Mouse (Mus musculus): ENCODE results near the gene 1600014C23Rik. TPM values are rescaled to one million over a fixed set of nuclear protein-coding genes. Genes with fewer than 3 reads are reported as not detected.

1600014C23Rik gene
- total and polyA plus RNA-seq, 3 experiments: 0.81 to 2.7 TPM; not detected in 1

GRCm38 (mm10) chr17:45735382-45736310, 2.0 kb upstream of the 1600014C23Rik start:
- Histone ChIP-seq H3K36me3 (ENCODE audit: control insufficient read depth in 1 of 2, insufficient read depth in 2 of 2, low read length in 2 of 2) (0 out of 4 replicates have a peak, but pooled peaks cover 0 to 2% of the 10 kb centered on the region in 2 experiments), H3K27ac (ENCODE audit: control insufficient read depth, low read depth, low read length) (peak overlapping the region; percentile 60), H3K4me3 (ENCODE audit: control insufficient read depth in 1 of 2, insufficient read depth in 1 of 2, low read depth in 2 of 2, low read length in 2 of 2) (peak overlapping the region; percentile 60 to 82), H3K9ac (ENCODE audit: control insufficient read depth, low read depth, low read length, poor library complexity, severe bottlenecking) (peak overlapping the region; percentile 77), H3K4me1 (ENCODE audit: control insufficient read depth in 1 of 2, insufficient read depth in 2 of 2, low read length in 2 of 2) (peaks cover 2 to 22% of the 10 kb centered on the region in 2 experiments), H3K9me3 (replicated peaks; ENCODE audit: insufficient read depth, low read length) (no peaks in the 10 kb centered on the region), H3K79me2 (ENCODE audit: control insufficient read depth, insufficient read depth, low read length, poor library complexity) (peaks cover 2% of the 10 kb centered on the region; the same call in 1 of the 2 replicates), H3K27me3 (ENCODE audit: control insufficient read depth in 1 of 2, insufficient read depth in 2 of 2, low read length in 2 of 2) (no peaks in the 10 kb centered on the region)
- peak; percentile 92 for DNase-seq (ENCODE audit: low read depth, low spot score)
- TF ChIP-seq BHLHE40 (IDR thresholded peaks at IDR 0.05; ENCODE audit: borderline replicate concordance, low read depth, low read length): no peak
- peak; percentile 60 for TF ChIP-seq RAD21 (IDR thresholded peaks at IDR 0.05; ENCODE audit: low read depth, low read length)
- peak; percentile 40; the same call in 1 of the 2 replicates for TF ChIP-seq ETS1 (IDR thresholded peaks at IDR 0.05; ENCODE audit: low read depth, low read length)
- TF ChIP-seq USF2 (IDR thresholded peaks at IDR 0.05; ENCODE audit: borderline replicate concordance in 1 of 2, insufficient read depth in 1 of 2, low read depth in 1 of 2, low read length in 2 of 2): no peak
- TF ChIP-seq ELF1 (IDR thresholded peaks at IDR 0.05; ENCODE audit: low read depth, low read length): no peak
- TF ChIP-seq CHD2 (IDR thresholded peaks at IDR 0.05; ENCODE audit: low read length): no peak
- TF ChIP-seq MAZ (IDR thresholded peaks at IDR 0.05; ENCODE audit: low read depth, low read length): peak; percentile 83; the same call in 1 of the 2 replicates
- no peak for TF ChIP-seq UBTF (IDR thresholded peaks at IDR 0.05; ENCODE audit: borderline replicate concordance, insufficient read depth, low read depth, low read length)
- TF ChIP-seq ZKSCAN1 (IDR thresholded peaks at IDR 0.05; ENCODE audit: low read depth, low read length): no peak
- no peak for TF ChIP-seq TAL1 (IDR thresholded peaks at IDR 0.05; ENCODE audit: low read length)
- no peak for TF ChIP-seq JUND (IDR thresholded peaks at IDR 0.05; ENCODE audit: low read depth, low read length)
- no peak for TF ChIP-seq GABPA (IDR thresholded peaks at IDR 0.05; ENCODE audit: low read depth, low read length)
- TF ChIP-seq MEF2A (IDR thresholded peaks at IDR 0.05; ENCODE audit: extremely low read depth, insufficient replicate concordance, low read depth, low read length, poor library complexity, severe bottlenecking): no peak
- no peak for TF ChIP-seq MXI1 (IDR thresholded peaks at IDR 0.05; ENCODE audit: low read depth, low read length)
- TF ChIP-seq CTCF (IDR thresholded peaks at IDR 0.05 in 2 of 3, conservative IDR thresholded peaks at IDR 0.05 in 1 of 3; ENCODE audit: control insufficient read depth in 1 of 3, insufficient read depth in 1 of 3, low read depth in 2 of 3, low read length in 3 of 3, poor library complexity in 1 of 3, severe bottlenecking in 1 of 3): peak; percentile 79 to 94 (median 89)
- TF ChIP-seq TBP (IDR thresholded peaks at IDR 0.05; ENCODE audit: low read depth, low read length): no peak
- TF ChIP-seq HCFC1 (IDR thresholded peaks at IDR 0.05; ENCODE audit: low read depth, low read length): peak; percentile 59; the same call in 1 of the 2 replicates
- TF ChIP-seq ZC3H11A (IDR thresholded peaks at IDR 0.05; ENCODE audit: low read depth, low read length): peak; percentile 39; the same call in 1 of the 2 replicates
- TF ChIP-seq GATA1 (IDR thresholded peaks at IDR 0.05; ENCODE audit: low read depth, low read length): no peak
- TF ChIP-seq MAFK (IDR thresholded peaks at IDR 0.05; ENCODE audit: borderline replicate concordance, low read depth, low read length): no peak
- TF ChIP-seq ZNF384 (IDR thresholded peaks at IDR 0.05; ENCODE audit: low read depth, low read length): no peak
- no peak for TF ChIP-seq KAT2A (conservative IDR thresholded peaks at IDR 0.05; ENCODE audit: low read depth, low read length)
- no peak for TF ChIP-seq E2F4 (IDR thresholded peaks at IDR 0.05; ENCODE audit: borderline replicate concordance, low read depth, low read length)
- peak; percentile 91 for TF ChIP-seq SMC3 (IDR thresholded peaks at IDR 0.05; ENCODE audit: low read depth, low read length)
- TF ChIP-seq NRF1 (IDR thresholded peaks at IDR 0.05; ENCODE audit: insufficient read depth, low read depth, low read length, poor library complexity, severe bottlenecking): no peak
- TF ChIP-seq POLR2AphosphoS5 (IDR thresholded peaks at IDR 0.05; ENCODE audit: borderline replicate concordance, low read depth, low read length): no peak
- TF ChIP-seq NELFE (IDR thresholded peaks at IDR 0.05; ENCODE audit: low read depth, low read length): 0 out of 2 replicates have a peak, but pooled peaks have one; percentile 25
- peak; percentile 75 for TF ChIP-seq SIN3A (IDR thresholded peaks at IDR 0.05; ENCODE audit: low read length)
- TF ChIP-seq TCF12 (IDR thresholded peaks at IDR 0.05; ENCODE audit: low read depth, low read length): peak; percentile 21; the same call in 1 of the 2 replicates
- no peak for TF ChIP-seq POLR2A (IDR thresholded peaks at IDR 0.05; ENCODE audit: control insufficient read depth in 1 of 2, insufficient read depth in 1 of 2, low read depth in 1 of 2, low read length in 2 of 2, poor library complexity in 1 of 2)
- TF ChIP-seq RCOR1 (IDR thresholded peaks at IDR 0.05; ENCODE audit: low read depth, low read length): 0 out of 2 replicates have a peak, but pooled peaks have one; percentile 39
- TF ChIP-seq CHD1 (IDR thresholded peaks at IDR 0.05; ENCODE audit: low read depth, low read length): no peak; the same call in none of the 2 replicates
